Mouse (Mus musculus) neural tube, embryonic 11.5 days (tissue): ENCODE data around the gene Apol7c. TPM values are rescaled to one million over a fixed set of nuclear protein-coding genes. Genes with fewer than 3 reads are reported as not detected.
"Not testable (repeated sequence)": the region's sequence is repeated elsewhere in the genome, so short reads cannot be mapped to it uniquely, and the experiment has no call there.

Experiments used
- ATAC-seq: fragments of 200-750 bp; cut with Nextera tagmentation; 2 replicates; pipeline ENCODE4 v1.8.0; 2017; ENCODE audit warnings: moderate number of reproducible peaks, mild to moderate bottlenecking, moderate TSS enrichment, moderate library complexity; ENCODE audit not compliant: insufficient read depth, low FRiP score, low TSS enrichment
- DNase-seq: peaks from one replicate; pipeline ENCODE4 v3.0.0-alpha.2; 2015; ENCODE audit warnings: low spot score
- H3K27ac ChIP-seq: fragments of 300-500 bp; sonication (generic); 2 replicates; pipeline ENCODE4 v1.5.1; 2014; ENCODE audit warnings: low read depth, mild to moderate bottlenecking, low read length
- H3K27me3 ChIP-seq: fragments of 300-500 bp; sonication (generic); 2 replicates; pipeline ENCODE4 v1.6.1; 2014; ENCODE audit warnings: mild to moderate bottlenecking, low read length, mixed read lengths; ENCODE audit not compliant: control insufficient read depth, insufficient read depth
- H3K36me3 ChIP-seq: fragments of 300-500 bp; sonication (generic); 2 replicates; pipeline ENCODE4 v1.6.1; 2014; ENCODE audit warnings: mild to moderate bottlenecking, low read length, moderate library complexity, mixed read lengths; ENCODE audit not compliant: control insufficient read depth, insufficient read depth
- H3K4me1 ChIP-seq: fragments of 300-500 bp; sonication (generic); 2 replicates; pipeline ENCODE4 v1.6.1; 2014; ENCODE audit warnings: low read length, mixed read lengths; ENCODE audit not compliant: control insufficient read depth, insufficient read depth
- H3K4me2 ChIP-seq: fragments of 300-500 bp; sonication (generic); 2 replicates; pipeline ENCODE4 v1.6.1; 2014; ENCODE audit warnings: low read depth, mild to moderate bottlenecking, moderate library complexity
- H3K4me3 ChIP-seq: fragments of 300-500 bp; sonication (generic); 2 replicates; pipeline ENCODE4 v1.5.1; 2014; ENCODE audit warnings: low read depth, low read length
- H3K9ac ChIP-seq: fragments of 300-500 bp; sonication (generic); 2 replicates; pipeline ENCODE4 v1.6.1; 2014; ENCODE audit warnings: mild to moderate bottlenecking, low read length
- H3K9me3 ChIP-seq: fragments of 300-500 bp; sonication (generic); 2 replicates; pipeline ENCODE4 v1.6.1; 2016; ENCODE audit warnings: low read length; ENCODE audit not compliant: control insufficient read depth
- WGBS: fragments of 180-500 bp; shearing (Covaris S2); extraction: QIAGEN DNeasy Blood & Tissue Kit; methylation state at CpG from one replicate; pipeline ENCODE4 v1.1.7; 2014; 5-methylcytosine and 5-hydroxymethylcytosine counted together
- polyA plus RNA-seq: library from polyadenylated mRNA; unstranded; fragments of >200 nt; fragmentation: Nextera tagmentation; extraction: Ambion mirVana; gene quantifications from 2 replicates; pipeline ENCODE4 v1.2.1, GENCODE M21; 2014

Gene Apol7c
- polyA plus RNA-seq, 1 experiment from 2014 or later = not detected

DNA sequence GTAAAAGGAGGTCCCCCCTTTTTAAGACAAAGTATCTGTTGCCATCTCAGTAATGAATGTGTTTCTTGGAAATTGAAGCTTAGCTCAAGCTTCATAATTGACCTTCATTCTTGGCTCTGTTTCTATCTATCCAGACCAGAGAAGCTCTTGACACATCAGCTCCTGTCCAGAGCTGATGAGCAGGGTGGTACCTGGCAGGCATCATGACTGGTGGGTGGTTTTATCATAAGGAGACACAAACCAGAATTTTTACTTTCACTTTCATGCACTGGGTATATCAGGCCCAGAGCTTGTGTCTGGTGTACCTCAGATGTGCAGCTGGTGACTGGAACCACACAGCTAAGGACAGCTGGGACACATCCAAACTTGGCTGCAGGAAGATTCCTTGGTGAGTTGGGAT, 25.1 kb downstream of the Apol7c start, which contains the start of gene Apol11a:
Apol11a (plus strand) TSS at position 306 of the 400 bp plus-strand sequence.
- not testable (repeated sequence) for H3K4me1 ChIP-seq, H3K4me2 ChIP-seq, H3K27me3 ChIP-seq, H3K9me3 ChIP-seq, H3K27ac ChIP-seq, H3K9ac ChIP-seq, ATAC-seq, H3K36me3 ChIP-seq, H3K4me3 ChIP-seq, DNase-seq

DNA sequence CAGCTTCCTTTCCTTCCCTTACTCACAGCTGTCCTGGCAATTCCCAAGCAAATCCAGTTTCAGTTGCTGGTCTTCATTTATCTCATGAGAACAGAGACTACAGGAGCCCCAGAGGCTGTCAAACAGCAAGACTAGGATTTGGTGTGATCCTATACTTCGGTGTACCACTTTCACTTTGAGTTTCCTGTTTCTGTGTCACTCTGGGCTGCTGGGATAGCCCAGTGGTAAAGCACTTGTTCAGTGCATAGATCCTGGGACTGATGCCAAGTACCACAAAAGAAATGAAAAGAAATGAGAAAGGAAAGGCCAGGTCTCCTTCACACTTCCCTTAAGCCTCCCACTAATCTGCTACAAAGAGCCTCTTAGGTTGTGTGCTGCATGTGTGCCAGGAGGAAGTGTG, 38.4 kb downstream of the Apol7c start:
- H3K4me2 ChIP-seq, H3K9me3 ChIP-seq, H3K36me3 ChIP-seq, H3K4me1 ChIP-seq, H3K27me3 ChIP-seq, H3K4me3 ChIP-seq, H3K27ac ChIP-seq, DNase-seq, H3K9ac ChIP-seq, ATAC-seq: not testable (repeated sequence)
- WGBS = 82% methylated on average over 1 of the region's 1 CpGs

DNA sequence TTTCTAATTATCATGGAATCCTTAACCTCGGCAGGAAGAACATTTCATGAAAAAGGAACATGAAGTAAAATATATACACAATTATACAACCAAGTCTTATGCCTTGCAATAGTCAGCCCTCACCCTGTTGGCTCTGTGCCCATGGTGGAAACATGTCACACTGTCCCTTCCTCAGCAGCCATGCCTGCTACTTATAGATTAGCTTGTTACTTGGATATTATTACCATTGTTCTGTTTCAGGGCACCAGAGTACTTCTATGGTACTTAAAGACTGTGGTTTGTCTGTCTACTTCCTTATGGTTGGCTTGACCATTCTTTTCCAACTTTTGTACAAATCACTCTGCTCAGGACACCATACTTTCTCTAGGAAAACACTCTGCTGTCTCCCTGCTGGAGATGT, 39.9 kb downstream of the Apol7c start:
- not testable (repeated sequence) for H3K4me1 ChIP-seq, H3K27ac ChIP-seq, H3K27me3 ChIP-seq, DNase-seq, H3K4me2 ChIP-seq, H3K9ac ChIP-seq, H3K4me3 ChIP-seq, ATAC-seq, H3K9me3 ChIP-seq, H3K36me3 ChIP-seq
- WGBS = no CpG with 5 or more reads among the region's 1 CpGs

DNA sequence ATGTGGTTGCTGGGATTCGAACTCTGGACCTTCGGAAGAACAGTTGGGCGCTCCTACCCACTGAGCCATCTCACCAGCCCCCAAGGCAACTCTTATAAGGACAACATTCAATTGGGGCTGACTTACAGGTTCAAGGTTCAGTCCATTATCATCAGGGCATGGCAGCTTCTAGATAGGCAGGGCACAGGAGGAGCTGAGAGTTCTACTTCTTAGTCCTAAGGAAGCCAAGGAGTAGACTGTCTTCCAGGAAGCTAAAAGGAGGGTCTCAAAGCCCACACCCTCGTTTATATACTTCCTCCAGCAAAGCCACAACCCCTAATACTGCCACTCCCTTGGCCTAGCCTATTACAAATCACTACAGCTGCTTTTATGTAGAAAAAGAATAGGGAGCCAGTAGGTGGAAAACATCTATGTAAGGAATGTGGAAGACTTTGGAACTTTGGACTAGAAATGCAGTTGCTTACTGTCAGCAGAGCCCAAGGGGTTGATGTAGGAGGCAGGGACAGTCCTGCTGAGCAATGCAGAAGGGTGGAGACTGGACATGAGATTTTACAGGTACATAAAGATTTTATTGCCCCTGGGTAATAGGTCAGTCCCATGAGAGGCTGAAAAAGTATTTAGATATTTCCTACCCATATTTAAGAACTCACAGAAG, 50.8 kb downstream of the Apol7c start:
- H3K36me3 ChIP-seq = no peaks in the 10 kb centered on the region
- H3K4me3 ChIP-seq = no peak overlapping the region
- no peak for DNase-seq
- WGBS = 83% methylated on average over 4 of the region's 4 CpGs
- no peak overlapping the region for H3K9ac ChIP-seq
- no peak for ATAC-seq
- H3K4me2 ChIP-seq = no peak overlapping the region
- no peaks in the 10 kb centered on the region for H3K27me3 ChIP-seq
- no peak overlapping the region for H3K27ac ChIP-seq
- H3K9me3 ChIP-seq = no peaks in the 10 kb centered on the region
- H3K4me1 ChIP-seq = no peaks in the 10 kb centered on the region

DNA sequence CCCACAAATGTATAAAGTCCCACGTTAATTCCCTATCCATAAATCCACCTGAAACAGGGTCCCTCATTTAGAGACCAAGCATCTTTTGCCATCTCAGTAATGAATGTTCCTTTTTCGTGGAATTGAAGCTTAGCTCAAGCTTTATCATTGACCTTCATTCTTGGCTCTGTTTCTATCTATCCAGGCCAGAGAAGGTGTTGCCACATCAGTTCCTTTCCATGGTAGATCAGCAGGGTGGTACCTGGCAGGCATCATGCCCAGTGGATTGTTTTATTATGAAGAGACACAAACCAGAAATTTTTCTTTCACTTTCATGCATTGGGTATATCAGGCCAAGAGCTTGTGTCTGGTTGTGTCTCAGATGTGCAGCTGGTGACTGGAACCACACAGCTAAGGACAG, 56.4 kb downstream of the Apol7c start, which contains the start of gene Apol10a:
Apol10a (plus strand) TSS at position 355 of the 400 bp plus-strand sequence.
- not testable (repeated sequence) for H3K9ac ChIP-seq, H3K36me3 ChIP-seq, H3K4me2 ChIP-seq, H3K4me3 ChIP-seq, ATAC-seq, H3K4me1 ChIP-seq, H3K27me3 ChIP-seq, DNase-seq, H3K9me3 ChIP-seq, H3K27ac ChIP-seq
- 82% methylated on average over 2 of the region's 2 CpGs for WGBS

Other genes with a start within 250 kb of the Apol7c start
- gene Rbfox2, start 226.3 kb downstream of the Apol7c start, polyA plus RNA-seq = 123 and 125 TPM in 2 replicates
- not detected in 2 replicates for gene Apol7a, start 134.2 kb downstream of the Apol7c start, polyA plus RNA-seq
- gene Apol9a, start 122.2 kb downstream of the Apol7c start, polyA plus RNA-seq = not detected in 2 replicates
- not detected in 2 replicates for gene Apol7b, start 85.8 kb downstream of the Apol7c start, polyA plus RNA-seq
- not detected in 2 replicates for gene Apol10a, start 56.3 kb downstream of the Apol7c start, polyA plus RNA-seq
- not detected in 2 replicates for gene Apol11a, start 25.0 kb downstream of the Apol7c start, polyA plus RNA-seq
- gene 1700025B11Rik, start 28.6 kb upstream of the Apol7c start, polyA plus RNA-seq = not detected in 2 replicates
- gene Apol10b, start 62.8 kb upstream of the Apol7c start, polyA plus RNA-seq = not detected in 2 replicates
- not detected in 2 replicates for gene Gm36245, start 65.9 kb upstream of the Apol7c start, polyA plus RNA-seq
- not detected in 2 replicates for gene Apol11b, start 110.0 kb upstream of the Apol7c start, polyA plus RNA-seq
- gene Apol7e, start 165.5 kb upstream of the Apol7c start, polyA plus RNA-seq = not detected in 2 replicates
- gene Apol9b, start 195.7 kb upstream of the Apol7c start, polyA plus RNA-seq = not detected in 2 replicates
- gene Apol8, start 223.7 kb upstream of the Apol7c start, polyA plus RNA-seq = 0.08 TPM in 1 of 2 replicates, not detected in the other